In genomic region chr4:155908281-155908680, GRCm38 (mm10) we compare ENCODE assay signal across 12 mouse cellular contexts. TPM values are rescaled to one million over a fixed set of nuclear protein-coding genes. Genes with fewer than 3 reads are reported as not detected.
DNase-seq lines count a peak whose midpoint lies in the region; ATAC-seq lines count a peak whose summit lies in the region.
"Had no signal": no experiment of that assay in that cellular context is flagged by ENCODE, and none has a peak within 500 bp of the region (broad histone marks: within the 10 kb centered on the region; RNA-seq: fewer than 3 reads in every experiment).

No protein-coding gene starts in this region.

- H3K9ac ChIP-seq in embryonic facial prominence, embryonic 11.5 days (replicated peaks; ENCODE audit: low read length): no peak overlapping the region
- no peak overlapping the region for H3K9ac ChIP-seq in kidney, embryonic 14.5 days (ENCODE audit: low read depth, low read length)
- H3K9ac ChIP-seq: embryonic facial prominence, embryonic 13.5 days had no signal

- ATAC-seq in embryonic facial prominence, embryonic 11.5 days (replicated peaks; ENCODE audit: insufficient number of reproducible peaks, low FRiP score, low TSS enrichment, low read depth): peak; percentile 50; the same call in 1 of the 2 replicates
- ATAC-seq in kidney, embryonic 14.5 days (ENCODE audit: low FRiP score, low TSS enrichment): no peak
- ATAC-seq: CD4-positive, CD25-positive, alpha-beta regulatory T cell, adult 4 months; hindbrain, postnatal 0 days had no signal

- no peaks in the 10 kb centered on the region for H3K9me3 ChIP-seq in embryonic facial prominence, embryonic 11.5 days (replicated peaks; ENCODE audit: control insufficient read depth, low read length)
- no peaks in the 10 kb centered on the region for H3K9me3 ChIP-seq in embryonic facial prominence, embryonic 10.5 days
- no peaks in the 10 kb centered on the region for H3K9me3 ChIP-seq in kidney, embryonic 14.5 days (ENCODE audit: control insufficient read depth, low read length)
- H3K9me3 ChIP-seq: embryonic facial prominence, embryonic 13.5 days had no signal

- no peak for DNase-seq in embryonic facial prominence, embryonic 11.5 days (ENCODE audit: low spot score)
- no peak for DNase-seq in embryonic facial prominence, embryonic 10.5 days (ENCODE audit: low spot score)
- peak; percentile 5 for DNase-seq in kidney, postnatal 10 days
- peak; percentile 3 to 21 for DNase-seq in lung, postnatal 4 days
- no peak for DNase-seq in lung, postnatal 25 days (ENCODE audit: low spot score)
- DNase-seq in left cerebral cortex, postnatal 25 days (ENCODE audit: low spot score in 2 of 2): peak; percentile 1
- no peak for DNase-seq in Muller cell, postnatal 12 days (ENCODE audit: inconsistent ontology term)
- DNase-seq: thymus, postnatal 36 days had no signal

- no peak overlapping the region for H3K4me3 ChIP-seq in embryonic facial prominence, embryonic 11.5 days (ENCODE audit: low read depth, low read length)
- no peak overlapping the region for H3K4me3 ChIP-seq in embryonic facial prominence, embryonic 10.5 days
- H3K4me3 ChIP-seq in kidney, embryonic 14.5 days (ENCODE audit: low read length): no peak overlapping the region
- H3K4me3 ChIP-seq: embryonic facial prominence, embryonic 13.5 days had no signal

- 79% methylated on average over 7 of the region's 7 CpGs for WGBS in embryonic facial prominence, embryonic 11.5 days
- WGBS in embryonic facial prominence, embryonic 10.5 days: 79% methylated on average over 7 of the region's 7 CpGs
- WGBS in kidney, embryonic 14.5 days: 76% methylated on average over 7 of the region's 7 CpGs

- no peaks in the 10 kb centered on the region for H3K4me1 ChIP-seq in embryonic facial prominence, embryonic 11.5 days (ENCODE audit: control insufficient read depth, insufficient read depth, low read length)
- H3K4me1 ChIP-seq in embryonic facial prominence, embryonic 10.5 days: no peaks in the 10 kb centered on the region; the same call in 1 of the 2 replicates
- H3K4me1 ChIP-seq in kidney, embryonic 14.5 days (ENCODE audit: control insufficient read depth, insufficient read depth, low read length): no peaks in the 10 kb centered on the region
- H3K4me1 ChIP-seq: embryonic facial prominence, embryonic 13.5 days had no signal

- H3K36me3 ChIP-seq in embryonic facial prominence, embryonic 11.5 days (replicated peaks; ENCODE audit: control insufficient read depth, insufficient read depth, low read depth, low read length): peaks cover 3% of the 10 kb centered on the region; the same call in 1 of the 2 replicates
- peaks cover 41% of the 10 kb centered on the region for H3K36me3 ChIP-seq in embryonic facial prominence, embryonic 10.5 days (replicated peaks)
- peaks cover 22% of the 10 kb centered on the region for H3K36me3 ChIP-seq in kidney, embryonic 14.5 days (ENCODE audit: control insufficient read depth, insufficient read depth, low read length)

- H3K27me3 ChIP-seq in embryonic facial prominence, embryonic 11.5 days (ENCODE audit: control insufficient read depth, insufficient read depth, low read length): no peaks in the 10 kb centered on the region
- no peaks in the 10 kb centered on the region for H3K27me3 ChIP-seq in embryonic facial prominence, embryonic 10.5 days (replicated peaks; ENCODE audit: low read depth, poor library complexity, severe bottlenecking)
- H3K27me3 ChIP-seq in kidney, embryonic 14.5 days (ENCODE audit: control insufficient read depth, insufficient read depth, low read length): no peaks in the 10 kb centered on the region
- H3K27me3 ChIP-seq: embryonic facial prominence, embryonic 13.5 days had no signal

- intact Hi-C loops in left cerebral cortex, postnatal 25 days (cut with DNase I): no loop called here

- H3K27ac ChIP-seq in embryonic facial prominence, embryonic 11.5 days (replicated peaks; ENCODE audit: low read depth, low read length): no peak overlapping the region
- H3K27ac ChIP-seq in embryonic facial prominence, embryonic 10.5 days (replicated peaks): no peak overlapping the region
- no peak overlapping the region for H3K27ac ChIP-seq in kidney, embryonic 14.5 days (ENCODE audit: low read depth, low read length)
- H3K27ac ChIP-seq: embryonic facial prominence, embryonic 13.5 days; hindbrain, postnatal 0 days had no signal

- H3K4me2 ChIP-seq in embryonic facial prominence, embryonic 11.5 days (ENCODE audit: low read depth, low read length): no peak overlapping the region
- no peak overlapping the region for H3K4me2 ChIP-seq in kidney, embryonic 14.5 days (replicated peaks; ENCODE audit: low read depth, low read length)
- H3K4me2 ChIP-seq: embryonic facial prominence, embryonic 13.5 days had no signal

RNA-seq across cellular contexts. Expression of gene Acap3, which starts 16.7 kb away (rescaled TPM):
- polyA plus RNA-seq in embryonic facial prominence, embryonic 11.5 days (2014; fragmentation: Nextera tagmentation; extraction: Ambion mirVana): 18.6 and 21.2 TPM in 2 replicates
- polyA plus RNA-seq in embryonic facial prominence, embryonic 10.5 days (2016; fragmentation: Nextera tagmentation; extraction: Ambion mirVana): 24.1 and 28.0 TPM in 2 replicates
- polyA plus RNA-seq in kidney, embryonic 14.5 days (2014; fragmentation: Nextera tagmentation; extraction: Ambion mirVana): 10.3 and 15.5 TPM in 2 replicates
- total RNA-seq in left cerebral cortex, postnatal 25 days (2021): 100 to 1,000 TPM; 133 to 136 TPM

RNA-seq across cellular contexts. Expression of gene Pusl1, which starts 16.7 kb away (rescaled TPM):
- polyA plus RNA-seq in embryonic facial prominence, embryonic 11.5 days (2014; fragmentation: Nextera tagmentation; extraction: Ambion mirVana): 35.6 and 39.3 TPM in 2 replicates
- polyA plus RNA-seq in embryonic facial prominence, embryonic 10.5 days (2016; fragmentation: Nextera tagmentation; extraction: Ambion mirVana): 50.1 and 52.7 TPM in 2 replicates
- polyA plus RNA-seq in kidney, embryonic 14.5 days (2014; fragmentation: Nextera tagmentation; extraction: Ambion mirVana): 41.4 and 50.5 TPM in 2 replicates
- 10 to 100 TPM; 60.5 to 65.5 TPM for total RNA-seq in left cerebral cortex, postnatal 25 days (2021)

RNA-seq across cellular contexts. Expression of gene Ube2j2, which starts 35.4 kb away (rescaled TPM):
- polyA plus RNA-seq in embryonic facial prominence, embryonic 11.5 days (2014; fragmentation: Nextera tagmentation; extraction: Ambion mirVana): 158 and 161 TPM in 2 replicates
- polyA plus RNA-seq in embryonic facial prominence, embryonic 10.5 days (2016; fragmentation: Nextera tagmentation; extraction: Ambion mirVana): 146 and 151 TPM in 2 replicates
- polyA plus RNA-seq in kidney, embryonic 14.5 days (2014; fragmentation: Nextera tagmentation; extraction: Ambion mirVana): 121 and 127 TPM in 2 replicates
- total RNA-seq in left cerebral cortex, postnatal 25 days (2021): 10 to 100 TPM; 71.9 to 72.7 TPM

RNA-seq across cellular contexts. Expression of gene Ints11, which starts 38.9 kb away (rescaled TPM):
- polyA plus RNA-seq in embryonic facial prominence, embryonic 11.5 days (2014; fragmentation: Nextera tagmentation; extraction: Ambion mirVana): 92.8 and 93.0 TPM in 2 replicates
- 97.9 and 109 TPM in 2 replicates for polyA plus RNA-seq in embryonic facial prominence, embryonic 10.5 days (2016; fragmentation: Nextera tagmentation; extraction: Ambion mirVana)
- polyA plus RNA-seq in kidney, embryonic 14.5 days (2014; fragmentation: Nextera tagmentation; extraction: Ambion mirVana): 73.1 and 74.6 TPM in 2 replicates
- total RNA-seq in left cerebral cortex, postnatal 25 days (2021): 10 to 100 TPM; 38.1 to 38.5 TPM

RNA-seq across cellular contexts. Expression of gene Cptp, which starts 39.0 kb away (rescaled TPM):
- polyA plus RNA-seq in embryonic facial prominence, embryonic 11.5 days (2014; fragmentation: Nextera tagmentation; extraction: Ambion mirVana): 18.3 and 21.1 TPM in 2 replicates
- polyA plus RNA-seq in embryonic facial prominence, embryonic 10.5 days (2016; fragmentation: Nextera tagmentation; extraction: Ambion mirVana): 18.6 and 19.4 TPM in 2 replicates
- 11.1 and 18.8 TPM in 2 replicates for polyA plus RNA-seq in kidney, embryonic 14.5 days (2014; fragmentation: Nextera tagmentation; extraction: Ambion mirVana)
- 10 to 100 TPM; 25.5 to 31.8 TPM for total RNA-seq in left cerebral cortex, postnatal 25 days (2021)

Comparison
In these comparisons a context has a peak if more than half of its experiments do, and no peak if none do; other contexts are left out.
1. DNase-seq: peak in kidney, postnatal 10 days (single experiment), lung, postnatal 4 days (2 of 2) and left cerebral cortex, postnatal 25 days (2 of 2); none in embryonic facial prominence, embryonic 11.5 days (single experiment), embryonic facial prominence, embryonic 10.5 days (single experiment), lung, postnatal 25 days (single experiment) and Muller cell, postnatal 12 days (single experiment).